Mouse (Mus musculus) left cerebral cortex, adult 2 months (tissue): ENCODE data around the gene Cds1. TPM values are rescaled to one million over a fixed set of nuclear protein-coding genes. Genes with fewer than 3 reads are reported as not detected.

Experiments
- DNase-seq, 2 experiments: peaks; one replicate each; pipeline ENCODE4 v3.0.0; 2021 to 2022; ENCODE audit warnings: low spot score in 2 of 2, mixed read lengths in 1 of 2; ENCODE audit errors: extremely low spot score in 1 of 2
- H3K27ac ChIP-seq: fragments of 200-600 bp; 2 replicates; pipeline ENCODE4 v1.8.1; 2022
- H3K4me3 ChIP-seq: fragments of 200-600 bp; 2 replicates; pipeline ENCODE4 v1.8.1; 2022
- CTCF ChIP-seq: fragments of 200-600 bp; IDR thresholded peaks from 2 replicates; pipeline ENCODE4 v1.8.1; 2022; ENCODE audit warnings: antibody characterized with exemption, mild to moderate bottlenecking, moderate library complexity
- intact Hi-C: fragments of 180-260 bp; cut with DNase I; formaldehyde crosslinking; loops from one replicate; pipeline ENCODE4 v1.15.1; 2025
- total RNA-seq, 2 experiments: library from RNA; stranded (reverse); gene quantifications; 2 replicates each; pipeline ENCODE4 v1.2.3; 2021

Cds1 gene
- total RNA-seq, 2 experiments from 2014 or later = 93.3 to 95.7 TPM

DNA sequence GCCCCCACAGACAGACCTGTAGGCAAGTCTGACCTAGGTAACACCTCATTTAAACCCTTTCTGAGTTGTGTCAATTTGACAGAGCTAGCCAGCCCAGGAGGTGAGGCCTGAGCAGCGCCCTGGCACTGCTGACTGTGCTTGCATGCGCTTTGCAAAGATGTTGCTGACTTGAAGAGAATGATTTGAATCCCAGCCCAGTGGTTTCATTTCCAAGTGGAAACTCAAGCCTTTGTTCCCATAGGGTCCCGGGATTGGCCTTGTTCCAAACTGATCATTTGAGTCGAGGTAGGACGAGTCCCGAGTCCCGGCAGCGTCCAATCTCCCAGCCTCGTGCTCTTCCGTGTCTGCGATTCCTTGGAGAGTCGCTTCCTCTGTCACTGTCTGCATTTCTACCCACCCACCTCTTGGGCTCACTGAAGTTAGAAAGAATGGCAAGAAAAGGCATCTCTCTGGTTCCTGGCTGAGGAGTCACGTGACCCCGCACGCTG lies 14.5 kb downstream of the Cds1 start:
- H3K4me3 ChIP-seq = no peak overlapping the region
- TF ChIP-seq CTCF = no peak
- DNase-seq = no peak
- H3K27ac ChIP-seq = no peak overlapping the region
- intact Hi-C loops = no loop called here

DNA sequence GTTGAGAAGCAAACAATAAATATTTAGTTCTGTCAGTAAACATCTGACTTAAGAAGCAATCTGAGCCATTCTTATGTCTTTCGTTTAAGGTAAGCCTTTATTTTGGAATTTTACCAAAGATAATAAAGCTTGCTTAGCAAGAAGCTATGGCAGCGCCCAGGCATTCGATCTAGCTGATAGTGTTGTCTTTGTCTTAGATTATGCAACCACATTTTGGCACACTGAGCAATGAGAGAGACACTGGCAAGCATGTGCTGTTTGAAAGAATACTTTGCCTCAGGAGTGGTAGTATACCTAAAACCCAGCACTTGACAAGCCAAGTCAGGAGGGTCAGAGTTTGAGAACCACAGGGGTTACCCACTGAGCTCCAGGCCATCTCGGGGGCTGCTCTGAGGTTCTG lies 16.0 kb downstream of the Cds1 start:
- no peak for DNase-seq

DNA sequence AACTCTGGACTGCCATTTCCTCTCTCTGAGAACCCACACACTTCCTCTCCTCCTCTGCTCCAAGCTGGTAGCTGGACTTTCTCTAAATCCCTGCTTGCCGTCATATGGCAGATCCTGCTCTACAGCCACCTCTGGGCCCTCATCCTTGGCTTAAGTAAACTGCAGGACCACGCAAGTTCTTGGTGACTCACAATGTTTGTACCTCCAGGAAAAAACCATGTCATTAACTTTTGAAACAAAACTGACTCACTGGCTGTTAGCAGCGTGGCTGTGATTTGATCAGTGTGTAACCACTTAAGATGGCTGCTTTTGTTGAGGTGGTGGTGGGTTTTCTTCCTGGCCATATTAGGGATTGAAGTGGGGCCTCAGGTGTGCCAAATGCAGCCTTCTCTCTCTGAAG lies 19.4 kb downstream of the Cds1 start:
- intact Hi-C loops = no loop called here
- Histone ChIP-seq H3K27ac (no peak overlapping the region), H3K4me3 (no peak overlapping the region)
- no peak for DNase-seq
- no peak for TF ChIP-seq CTCF

More for the DNA sequence above, 16.0 kb downstream of the Cds1 start:
- Histone ChIP-seq H3K27ac (peak overlapping the region; percentile 41), H3K4me3 (no peak overlapping the region)
- intact Hi-C loops = no loop called here
- TF ChIP-seq CTCF = no peak

GRCm38 (mm10) chr5:101784787-101785186 lies 19.9 kb downstream of the Cds1 start:
- intact Hi-C loops = no loop called here
- TF ChIP-seq CTCF = no peak
- Histone ChIP-seq H3K27ac (no peak overlapping the region), H3K4me3 (no peak overlapping the region)
- no peak for DNase-seq

DNA sequence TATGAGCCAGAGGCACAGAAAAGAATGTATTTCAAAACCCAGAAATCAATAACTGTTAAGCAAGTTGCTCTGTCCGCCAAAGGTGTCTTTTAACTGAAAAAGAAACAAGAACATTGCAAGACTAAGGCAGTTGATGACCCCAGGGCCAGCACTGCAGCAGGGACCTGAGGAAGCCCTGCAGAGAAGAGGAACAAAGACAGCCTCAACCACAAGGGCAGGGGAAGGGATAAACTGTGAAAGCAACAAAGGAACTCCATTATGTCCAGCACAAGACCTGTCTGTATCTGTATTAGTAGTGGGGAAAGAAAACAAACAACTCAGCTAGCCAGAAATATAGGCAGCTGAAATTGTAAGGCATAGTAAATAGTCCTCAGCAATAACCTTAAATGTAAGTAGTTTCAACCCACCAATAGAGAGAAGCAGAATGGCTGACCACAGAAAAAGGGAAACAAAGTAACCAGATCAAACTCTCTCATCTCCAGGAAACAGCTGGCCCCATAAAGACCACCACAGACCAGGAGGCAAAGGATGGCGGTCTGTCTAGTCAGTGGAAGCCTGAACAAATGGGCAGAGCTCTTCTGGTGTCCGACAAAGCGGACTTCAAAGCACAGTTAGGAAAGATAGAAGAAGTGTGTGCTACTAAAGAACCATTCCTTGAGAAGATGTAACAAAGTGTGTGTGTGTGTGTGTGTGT lies 21.1 kb downstream of the Cds1 start:
- intact Hi-C loops = no loop called here

DNA sequence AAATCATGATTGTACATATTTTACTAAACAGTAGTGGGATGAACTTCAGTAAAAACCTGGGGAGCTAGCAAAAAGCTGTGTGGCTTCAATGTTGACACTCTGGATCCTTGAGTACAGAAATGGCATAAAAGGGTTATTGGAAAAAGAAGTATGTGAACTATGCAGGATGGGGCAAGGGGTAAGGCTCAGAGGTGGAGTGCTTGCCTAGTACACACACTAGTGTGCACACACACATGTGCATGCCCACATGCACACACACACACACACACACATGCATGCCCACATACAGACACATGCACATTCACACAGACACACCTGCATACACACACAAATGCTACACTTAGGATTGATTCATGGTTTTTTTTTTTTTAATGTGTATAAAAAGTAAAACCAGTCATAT lies 24.8 kb downstream of the Cds1 start:
- Histone ChIP-seq H3K4me3 (no peak overlapping the region), H3K27ac (no peak overlapping the region)
- DNase-seq = no peak
- intact Hi-C loops = no loop called here
- no peak for TF ChIP-seq CTCF

More for the DNA sequence above, 21.1 kb downstream of the Cds1 start:
- no peak overlapping the region for H3K27ac ChIP-seq
- TF ChIP-seq CTCF = no peak
- no peak for DNase-seq
- H3K4me3 ChIP-seq = no peak overlapping the region

- intact Hi-C loops = no loop called here
- no peak overlapping the region for H3K27ac ChIP-seq
- no peak overlapping the region for H3K4me3 ChIP-seq
- DNase-seq = no peak
- TF ChIP-seq CTCF = no peak
These were observed 25.6 kb downstream of the Cds1 start for GRCm38 (mm10) chr5:101790560-101790959.

- TF ChIP-seq CTCF = no peak
- no peak overlapping the region for H3K27ac ChIP-seq
- intact Hi-C loops = no loop called here
These were observed 27.7 kb downstream of the Cds1 start for GRCm38 (mm10) chr5:101792665-101793064.

DNA sequence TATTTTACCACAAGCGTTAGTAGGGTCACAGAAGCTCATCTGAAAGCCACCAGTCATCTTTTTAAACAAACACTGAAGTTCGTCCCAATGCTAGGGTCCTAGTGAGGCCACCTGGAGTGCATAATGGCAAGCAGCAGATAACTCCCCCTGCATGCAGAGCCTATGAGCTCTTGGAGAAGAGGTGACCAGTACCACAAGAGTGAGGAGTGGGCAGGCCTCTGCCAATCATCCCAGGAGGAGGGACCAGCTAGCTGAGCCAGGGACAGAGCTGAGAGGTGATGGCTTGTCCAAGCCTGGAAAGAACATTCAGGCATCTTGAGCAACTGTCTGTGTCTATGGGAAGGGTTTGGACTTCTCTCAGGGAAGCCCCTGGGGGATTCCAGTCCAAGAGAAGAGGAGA lies 37.0 kb downstream of the Cds1 start:
- no peak for TF ChIP-seq CTCF
- no peak overlapping the region for H3K4me3 ChIP-seq
- no peak for DNase-seq
- intact Hi-C loops = no loop called here
- H3K27ac ChIP-seq = no peak overlapping the region

More at GRCm38 (mm10) chr5:101792665-101793064, 27.7 kb downstream of the Cds1 start:
- no peak overlapping the region for H3K4me3 ChIP-seq
- DNase-seq = no peak

DNA sequence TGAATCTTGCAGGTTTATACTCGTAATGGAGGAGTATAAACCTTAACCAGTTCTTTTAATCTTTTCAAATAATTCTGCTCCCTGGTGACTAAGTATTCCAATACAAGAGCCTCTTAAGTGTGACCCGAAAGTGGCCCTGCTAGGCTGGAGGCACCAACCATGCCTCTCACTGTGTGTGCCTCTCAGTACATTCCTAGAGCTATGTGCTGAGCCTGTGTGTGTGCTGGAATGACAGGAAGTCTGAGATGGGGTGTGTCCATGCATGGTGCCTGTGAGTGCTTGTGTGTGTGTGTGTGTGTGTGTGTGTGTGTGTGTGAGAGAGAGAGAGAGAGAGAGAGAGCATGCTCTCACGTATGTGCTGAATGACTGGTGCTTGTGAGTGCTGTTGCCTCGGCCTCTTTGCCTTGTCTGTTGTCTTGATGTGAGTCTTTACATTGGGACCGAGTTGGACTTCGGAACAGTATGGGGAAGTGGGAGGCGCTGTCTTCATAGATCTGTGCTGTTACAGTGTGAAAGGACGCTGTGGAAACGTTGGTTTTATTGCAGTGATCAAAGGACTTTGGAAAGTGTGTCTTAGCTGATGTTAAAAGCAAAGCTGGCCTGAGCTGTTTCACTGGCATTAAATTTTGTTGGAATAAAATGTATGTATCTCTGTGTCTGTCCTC lies 37.6 kb downstream of the Cds1 start:
- intact Hi-C loops = no loop called here
- no peak for TF ChIP-seq CTCF
- H3K27ac ChIP-seq = no peak overlapping the region
- no peak overlapping the region for H3K4me3 ChIP-seq
- DNase-seq = no peak

DNA sequence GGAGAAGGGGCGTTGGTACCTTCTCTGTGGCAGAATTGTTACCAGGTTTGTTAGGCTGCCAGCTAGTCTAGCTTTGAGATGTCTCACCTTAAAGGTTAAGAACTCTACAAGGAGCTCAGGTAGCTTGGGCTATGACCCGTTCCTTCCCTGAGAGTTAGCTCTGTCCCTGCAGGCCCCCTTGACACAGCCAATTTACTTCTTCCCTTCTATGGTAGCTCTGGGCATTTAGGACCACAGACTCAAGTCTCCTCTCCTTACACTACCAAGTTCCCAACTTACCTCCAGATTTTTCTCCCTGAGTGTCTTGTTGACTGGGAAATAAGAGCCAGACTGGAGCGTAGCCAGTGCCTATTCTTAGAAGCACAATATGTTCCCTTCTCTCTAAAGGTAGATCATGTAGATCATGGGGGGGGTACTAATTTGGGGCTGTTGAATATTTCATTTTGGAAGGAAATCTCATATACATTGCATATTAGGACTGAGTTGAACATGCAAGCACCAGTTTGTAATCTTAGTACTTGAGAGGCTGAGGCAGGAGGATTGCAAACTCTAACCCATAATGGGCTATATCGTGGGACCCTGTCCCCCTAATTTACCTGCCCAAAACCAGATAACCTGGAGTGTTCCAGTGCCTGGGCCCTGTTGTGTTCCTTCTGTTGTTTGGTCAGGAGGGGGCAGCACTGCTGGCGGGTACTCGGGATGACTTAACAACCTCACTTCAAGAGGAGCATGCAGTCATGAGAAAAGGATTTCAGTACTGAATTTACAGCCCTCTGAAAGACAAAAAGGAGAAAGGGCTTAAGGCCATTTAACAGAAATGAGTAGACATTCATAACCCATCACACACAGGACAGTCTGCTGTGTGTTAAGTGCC lies 46.6 kb downstream of the Cds1 start:
- TF ChIP-seq CTCF = peak; percentile 21; the same call in 1 of the 2 replicates
- no peak overlapping the region for H3K27ac ChIP-seq
- intact Hi-C loops = no loop called here
- H3K4me3 ChIP-seq = no peak overlapping the region
- no peak for DNase-seq

- TF ChIP-seq CTCF = no peak
- intact Hi-C loops = no loop called here
- DNase-seq = no peak
- H3K27ac ChIP-seq = no peak overlapping the region
- no peak overlapping the region for H3K4me3 ChIP-seq
These were observed 51.9 kb downstream of the Cds1 start for GRCm38 (mm10) chr5:101816822-101817221.
